Mouse (Mus musculus) kidney, adult 2 months (tissue): ENCODE data around the gene Lmod1. TPM values are rescaled to one million over a fixed set of nuclear protein-coding genes. Genes with fewer than 3 reads are reported as not detected.

Source experiments
- DNase-seq: peaks from one replicate; pipeline ENCODE4 v3.0.0; 2021
- H3K27ac ChIP-seq: fragments of 200-500 bp; 2 replicates; pipeline ENCODE4 v1.5.1; 2012; ENCODE audit warnings: low read depth, low read length, control low read depth, inconsistent platforms; ENCODE audit not compliant: insufficient read depth
- H3K27me3 ChIP-seq: fragments of 200-500 bp; replicated peaks from 2 replicates; pipeline ENCODE4 v1.6.1; 2012; ENCODE audit warnings: mild to moderate bottlenecking, moderate library complexity, low read length, inconsistent platforms; ENCODE audit not compliant: control insufficient read depth, insufficient read depth
- H3K36me3 ChIP-seq: fragments of 200-500 bp; 2 replicates; pipeline ENCODE4 v1.6.1; 2012; ENCODE audit warnings: mild to moderate bottlenecking, moderate library complexity, low read length, inconsistent platforms; ENCODE audit not compliant: control insufficient read depth, insufficient read depth
- H3K4me1 ChIP-seq: fragments of 200-500 bp; 2 replicates; pipeline ENCODE4 v1.6.1; 2011; ENCODE audit warnings: low read length; ENCODE audit not compliant: control insufficient read depth, insufficient read depth
- H3K4me3 ChIP-seq: fragments of 200-500 bp; 2 replicates; pipeline ENCODE4 v1.5.1; 2011; ENCODE audit warnings: mild to moderate bottlenecking, low read depth, low read length, control low read depth; ENCODE audit not compliant: insufficient read depth
- CTCF ChIP-seq: fragments of 200-500 bp; conservative IDR thresholded peaks from 2 replicates; pipeline ENCODE4 v1.5.1; 2011; ENCODE audit warnings: low read depth, mild to moderate bottlenecking, control low read depth, low read length, moderate library complexity, mixed read lengths; ENCODE audit not compliant: insufficient read depth, insufficient read length
- POLR2A ChIP-seq: fragments of 200-500 bp; IDR thresholded peaks from one replicate; pipeline ENCODE4 v1.6.1; 2011; ENCODE audit warnings: low read depth, low read length, control low read depth
- WGBS: fragments of 180-500 bp; shearing (Covaris S2); methylation state at CpG from one replicate; pipeline ENCODE4 v1.1.7; 2018; 5-methylcytosine and 5-hydroxymethylcytosine counted together
- polyA plus RNA-seq: library from polyadenylated mRNA; depleted of rRNA; stranded (reverse); fragments of >200 nt; gene quantifications from 2 replicates; pipeline ENCODE4 v1.2.3, GENCODE M21; 2012; rRNA removed

The Lmod1 gene
- 2.6 and 3.8 TPM in 2 replicates for polyA plus RNA-seq

DNA sequence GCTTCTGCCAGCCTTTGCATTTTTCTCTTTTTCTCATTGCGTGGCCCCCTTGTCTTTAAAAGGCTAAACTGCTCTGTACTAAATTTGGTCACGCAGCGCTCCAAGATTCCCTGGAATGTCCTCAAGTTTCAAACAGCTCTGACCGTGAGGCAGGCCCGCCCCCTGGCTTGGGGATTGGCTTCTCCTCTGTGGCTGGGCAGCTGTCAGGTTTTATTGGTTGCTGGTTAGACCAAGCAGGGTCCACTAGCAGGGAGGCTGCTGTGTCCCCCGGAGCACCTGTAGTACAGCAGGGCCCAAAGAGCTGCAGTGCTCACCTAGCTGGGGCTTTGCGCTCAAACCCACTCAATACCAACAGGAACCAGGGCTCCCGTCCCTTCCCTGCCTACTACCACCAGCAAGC is at the start of gene Lmod1:
Gene Lmod1 (plus strand): TSS at position 237 of the 400 bp plus-strand sequence.
- WGBS: 15% methylated on average over 8 of the region's 8 CpGs
- Histone ChIP-seq H3K4me3 (peak within 1 kb of the TSS; percentile 50), H3K36me3 (no peaks in the 10 kb centered on the region), H3K27me3 (no peaks in the 10 kb centered on the region), H3K27ac (0 out of 2 replicates have a peak within 1 kb of the TSS, but pooled peaks have one; percentile 5), H3K4me1 (no peaks in the 10 kb centered on the region; the same call in 1 of the 2 replicates)
- peak; percentile 79 for DNase-seq
- TF ChIP-seq POLR2A (no peak), CTCF (no peak)

DNA sequence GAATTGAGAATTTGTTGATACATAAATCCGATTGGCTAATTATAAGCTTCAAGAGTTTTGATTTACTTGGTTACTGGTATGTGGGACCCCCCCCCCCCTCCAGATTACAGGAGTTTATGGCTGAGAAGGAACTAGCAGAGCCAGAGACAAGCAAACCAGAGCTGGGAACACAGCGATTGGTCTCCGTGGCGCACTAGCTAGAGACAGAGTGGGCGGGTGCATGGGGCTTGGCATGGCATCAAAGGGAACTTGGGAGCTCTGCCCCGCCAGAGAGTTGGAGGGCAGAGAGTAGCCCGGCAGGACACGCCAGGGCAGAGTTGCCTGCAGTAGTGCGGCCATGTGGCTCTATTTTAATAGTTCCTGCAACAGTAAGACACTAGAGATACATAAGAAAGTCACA is 44.0 kb upstream of the Lmod1 start:
- Histone ChIP-seq H3K36me3 (peaks cover 1% of the 10 kb centered on the region; the same call in 1 of the 2 replicates), H3K4me3 (no peak overlapping the region), H3K27ac (no peak overlapping the region), H3K27me3 (no peaks in the 10 kb centered on the region), H3K4me1 (peaks cover 13% of the 10 kb centered on the region; the same call in 1 of the 2 replicates)
- WGBS: 17% methylated on average over 9 of the region's 9 CpGs
- peak; percentile 88 for DNase-seq
- TF ChIP-seq CTCF (no peak), POLR2A (no peak)

DNA sequence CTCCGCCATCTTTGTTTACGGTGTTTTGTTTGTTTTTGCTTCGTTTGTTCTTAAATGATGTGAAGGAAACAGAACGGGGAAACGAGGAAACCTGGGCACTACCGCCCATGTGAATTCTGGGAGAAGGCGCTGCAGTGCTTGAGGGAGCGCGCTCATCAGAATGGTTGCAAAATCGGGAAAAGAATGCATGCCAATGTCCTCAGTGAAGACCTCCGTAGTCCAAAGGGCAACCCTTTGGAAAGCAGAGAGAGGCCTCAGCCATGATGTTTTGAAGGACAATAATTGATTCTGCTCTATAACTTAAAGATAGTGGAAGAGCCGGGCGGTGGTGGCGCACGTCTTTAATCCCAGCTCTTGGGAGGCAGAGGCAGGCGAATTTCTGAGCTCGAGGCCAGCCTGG is 42.8 kb upstream of the Lmod1 start:
- 94% methylated on average over 17 of the region's 17 CpGs for WGBS
- H3K36me3 ChIP-seq: peaks cover 1% of the 10 kb centered on the region; the same call in 1 of the 2 replicates
- no peak overlapping the region for H3K27ac ChIP-seq
- peaks cover 13% of the 10 kb centered on the region; the same call in 1 of the 2 replicates for H3K4me1 ChIP-seq
- no peak for DNase-seq
- no peak for TF ChIP-seq POLR2A
- TF ChIP-seq CTCF: no peak
- no peaks in the 10 kb centered on the region for H3K27me3 ChIP-seq
- H3K4me3 ChIP-seq: no peak overlapping the region

DNA sequence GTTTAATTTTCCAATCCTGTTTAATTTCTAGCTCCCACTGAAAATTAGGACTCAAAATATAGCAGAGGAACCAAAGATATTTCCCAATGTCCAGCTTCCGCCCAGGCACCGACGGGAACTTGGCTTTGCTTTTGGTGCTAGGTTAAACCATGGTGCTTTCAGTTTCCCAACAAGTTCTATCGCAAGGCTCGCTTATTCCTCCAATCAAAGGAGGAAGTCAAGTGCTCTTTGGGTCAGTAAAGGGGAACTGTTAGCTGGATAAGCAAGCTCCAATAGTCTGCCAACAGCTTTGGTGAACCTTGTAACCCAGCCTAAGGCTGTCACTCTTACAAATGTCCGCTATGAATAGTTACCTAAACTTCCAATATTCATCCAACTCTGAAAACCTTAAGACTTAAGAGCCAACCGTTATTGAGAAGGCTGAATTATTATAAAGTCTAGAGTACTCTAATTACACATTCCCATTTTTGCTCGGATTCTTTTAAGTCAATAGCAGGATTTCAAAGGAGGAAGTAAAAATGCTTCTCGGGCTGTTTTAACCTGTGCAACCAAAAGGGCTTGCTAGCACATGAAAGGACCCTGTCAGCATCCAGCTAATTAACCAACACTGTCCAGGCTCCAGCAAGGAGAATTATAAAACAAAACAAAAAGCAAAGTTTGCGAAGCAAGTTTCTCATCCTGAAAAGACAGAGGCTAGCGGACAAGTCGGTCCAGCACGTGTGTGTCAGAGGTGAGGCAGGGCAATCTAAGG is 41.9 kb upstream of the Lmod1 start:
- Histone ChIP-seq H3K4me3 (peak overlapping the region; percentile 78), H3K27me3 (no peaks in the 10 kb centered on the region), H3K27ac (peak overlapping the region; percentile 65), H3K36me3 (no peaks in the 10 kb centered on the region; the same call in 1 of the 2 replicates), H3K4me1 (peaks cover 13% of the 10 kb centered on the region; the same call in 1 of the 2 replicates)
- 8% methylated on average over 13 of the region's 13 CpGs for WGBS
- peak; percentile 65 for DNase-seq
- no peak for TF ChIP-seq CTCF
- TF ChIP-seq POLR2A: no peak

DNA sequence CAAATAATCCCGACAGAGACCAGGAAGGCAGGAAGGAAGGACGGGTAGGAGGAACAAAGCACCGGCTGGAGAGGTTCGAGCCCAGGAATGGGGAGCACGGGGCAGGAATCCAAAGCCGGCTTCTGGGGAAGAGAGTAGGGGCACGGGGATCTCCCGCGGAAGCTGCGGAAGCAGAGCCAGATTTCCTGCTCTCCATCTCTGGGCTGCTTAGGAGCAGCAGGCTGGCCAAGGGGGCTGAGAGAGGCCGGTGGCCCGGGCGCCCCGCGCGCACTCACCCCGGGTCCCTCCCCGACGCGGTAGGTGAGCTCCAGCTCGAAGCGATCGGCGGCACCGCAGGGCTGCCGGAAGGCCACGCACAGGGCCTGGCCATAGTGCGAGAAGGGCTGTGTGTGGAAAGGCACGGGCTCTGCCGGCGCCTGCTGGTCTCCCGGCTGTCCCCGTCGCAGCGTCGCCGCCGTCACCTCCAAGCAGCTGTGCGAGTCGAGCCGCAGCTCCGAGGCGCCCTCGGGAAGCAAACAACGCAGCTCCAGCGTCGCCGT is 41.3 kb upstream of the Lmod1 start:
- under 1% methylated on average over 48 of the region's 48 CpGs for WGBS
- no peak for TF ChIP-seq POLR2A
- TF ChIP-seq CTCF: no peak
- DNase-seq: no peak
- H3K36me3 ChIP-seq: no peaks in the 10 kb centered on the region; the same call in 1 of the 2 replicates
- peaks cover 13% of the 10 kb centered on the region; the same call in 1 of the 2 replicates for H3K4me1 ChIP-seq
- peak overlapping the region; percentile 65 for H3K27ac ChIP-seq
- H3K4me3 ChIP-seq: peak overlapping the region; percentile 78
- no peaks in the 10 kb centered on the region for H3K27me3 ChIP-seq

DNA sequence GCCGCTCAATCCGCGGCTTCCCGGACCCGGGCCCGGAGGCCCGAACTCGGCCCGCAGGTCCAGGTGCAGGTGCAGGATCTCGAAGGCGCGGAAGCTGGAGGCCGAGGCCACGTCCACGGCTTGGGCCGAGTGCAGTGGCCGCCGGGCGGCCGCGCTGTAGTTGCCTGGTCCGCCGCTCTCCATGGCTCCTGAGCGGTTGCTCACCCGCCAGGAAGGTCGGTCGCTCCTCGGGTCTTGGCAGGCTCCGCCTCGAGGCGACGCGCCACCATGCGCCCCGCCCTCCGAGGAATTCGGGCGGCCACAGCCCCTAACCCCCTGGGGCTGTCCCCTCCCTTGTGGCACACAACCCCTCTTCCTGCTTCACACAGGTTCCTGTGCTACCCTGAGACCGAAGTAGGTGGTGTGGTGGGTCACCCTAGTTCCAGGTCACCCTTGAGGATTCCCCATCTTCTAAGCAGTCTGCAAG is 40.7 kb upstream of the Lmod1 start, which contains the start of gene Rnpep:
Gene Rnpep (minus strand): TSS at position 259 of the 466 bp plus-strand sequence.
- Histone ChIP-seq H3K27me3 (no peaks in the 10 kb centered on the region), H3K36me3 (no peaks in the 10 kb centered on the region; the same call in 1 of the 2 replicates), H3K27ac (peak within 1 kb of the TSS; percentile 65), H3K4me1 (peaks cover 13% of the 10 kb centered on the region; the same call in 1 of the 2 replicates), H3K4me3 (peak within 1 kb of the TSS; percentile 78)
- TF ChIP-seq CTCF: no peak
- peak; percentile 60 for TF ChIP-seq POLR2A
- under 1% methylated on average over 39 of the region's 39 CpGs for WGBS
- DNase-seq: peak; percentile 80

DNA sequence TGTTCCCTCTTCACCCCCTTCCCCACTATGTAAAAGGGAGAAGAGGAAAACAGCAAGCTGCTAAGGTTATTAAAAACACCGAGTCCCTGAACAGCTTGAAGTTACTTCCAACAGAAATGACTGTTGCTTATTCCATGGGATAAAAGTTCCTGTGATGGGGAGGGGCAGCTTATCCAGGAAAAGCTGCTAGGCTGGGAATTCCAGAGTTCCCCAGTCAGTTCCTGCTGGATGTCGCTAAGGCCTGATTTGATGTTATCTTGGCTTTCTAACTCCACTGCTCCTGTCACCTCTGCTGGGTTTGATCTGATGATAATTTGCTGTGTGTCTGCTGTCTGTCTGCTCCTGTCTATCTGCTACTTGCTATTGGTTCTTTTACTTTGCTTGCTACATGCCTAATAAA is 38.3 kb upstream of the Lmod1 start:
- WGBS: 73% methylated on average over 2 of the region's 2 CpGs
- H3K4me1 ChIP-seq: peaks cover 5% of the 10 kb centered on the region; the same call in 1 of the 2 replicates
- H3K27me3 ChIP-seq: no peaks in the 10 kb centered on the region
- TF ChIP-seq CTCF (no peak), POLR2A (no peak)
- DNase-seq: peak; percentile 51
- no peak overlapping the region for H3K4me3 ChIP-seq
- H3K27ac ChIP-seq: no peak overlapping the region
- no peaks in the 10 kb centered on the region for H3K36me3 ChIP-seq
